Mouse (Mus musculus): ENCODE measurements at regions not wholly inside any gene's neighbourhood (a gene's known extent, or its start where the extent isn't known, plus 50 kb on each side); places are given as distances from the start of the nearest gene placed in this dataset.

- H3K4me3 ChIP-seq: no peak overlapping the region
- DNase-seq (ENCODE audit: low spot score): no peak
- no peaks in the 10 kb centered on the region for H3K36me3 ChIP-seq (replicated peaks)
- H3K4me1 ChIP-seq: no peaks in the 10 kb centered on the region
- H3K27ac ChIP-seq (replicated peaks): no peak overlapping the region
- H3K9me3 ChIP-seq: peaks cover 79% of the 10 kb centered on the region
- no peaks in the 10 kb centered on the region for H3K27me3 ChIP-seq (replicated peaks; ENCODE audit: low read depth, poor library complexity, severe bottlenecking)
These were observed 51.4 kb downstream of the Scgb1b24 start for GRCm38 (mm10) chr7:33795016-33795415.
